Mouse (Mus musculus) CH12.LX (cell line): ENCODE results near the gene Kif28.

Source experiments
- CHD2 ChIP-seq: IDR thresholded peaks from 2 replicates; pipeline ENCODE4 v1.6.1; 2011; ENCODE audit warnings: low read length, improper control_type of control experiment
- CTCF ChIP-seq, 2 experiments: IDR thresholded peaks in 1 of 2; conservative IDR thresholded peaks in 1 of 2; 2 replicates each; pipeline ENCODE4 v1.5.1; 2011 to 2012; ENCODE audit warnings: low read depth in 2 of 2, low read length in 2 of 2, improper control_type of control experiment in 1 of 2, inconsistent platforms in 1 of 2, mild to moderate bottlenecking in 1 of 2, moderate library complexity in 1 of 2

DNA sequence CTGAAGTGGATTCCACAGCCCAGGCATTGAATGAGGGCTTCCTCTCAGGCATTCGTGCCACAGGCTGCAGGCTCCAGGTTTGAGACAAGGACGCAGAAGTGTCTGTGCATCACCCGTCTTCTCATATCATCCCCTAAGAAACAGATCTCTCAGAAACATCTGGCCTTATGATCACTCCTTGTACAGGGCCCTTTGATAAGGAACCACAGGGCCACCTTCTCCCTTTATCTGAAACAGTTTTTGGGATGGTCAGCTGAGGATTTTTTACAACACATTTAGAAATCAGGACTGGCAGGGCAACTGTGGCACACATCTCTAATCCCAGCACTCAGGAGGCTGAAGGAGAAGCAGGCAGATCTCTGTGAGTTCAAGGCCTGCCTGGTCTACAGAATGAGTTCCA lies 95.7 kb downstream of the Kif28 start:
- TF ChIP-seq CHD2 (no peak), CTCF (conservative IDR thresholded peaks at IDR 0.05 in 1 of 2, IDR thresholded peaks at IDR 0.05 in 1 of 2; ENCODE audit: low read depth in 2 of 2, low read length in 2 of 2) (no peak)
